Mouse (Mus musculus) layer of hippocampus, postnatal 36 days (tissue): ENCODE data around the gene 4930402F06Rik. TPM values are rescaled to one million over a fixed set of nuclear protein-coding genes. Genes with fewer than 3 reads are reported as not detected.

ENCODE experiments used
- DNase-seq, 2 experiments: peaks; one replicate each; pipeline ENCODE4 v3.0.0; 2022
- total RNA-seq, 2 experiments: library from RNA; stranded (reverse); gene quantifications; 2 replicates each; pipeline ENCODE4 v1.2.3; 2021

4930402F06Rik gene
- total RNA-seq, 2 experiments from 2014 or later = not detected

GRCm38 (mm10) chr2:35416473-35416872, 19.5 kb upstream of the 4930402F06Rik start:
- DNase-seq = no peak

- DNase-seq = no peak
Observed at GRCm38 (mm10) chr2:35412810-35413209, 15.8 kb upstream of the 4930402F06Rik start.

GRCm38 (mm10) chr2:35412246-35412645, 15.3 kb upstream of the 4930402F06Rik start:
- DNase-seq = no peak

- DNase-seq = no peak
Observed at GRCm38 (mm10) chr2:35411640-35412190, 14.7 kb upstream of the 4930402F06Rik start.

- no peak for DNase-seq
Observed at GRCm38 (mm10) chr2:35409466-35409865, 12.5 kb upstream of the 4930402F06Rik start.

GRCm38 (mm10) chr2:35408409-35409110, 11.6 kb upstream of the 4930402F06Rik start:
- no peak for DNase-seq

GRCm38 (mm10) chr2:35407878-35408277, 10.9 kb upstream of the 4930402F06Rik start:
- DNase-seq = no peak

- no peak for DNase-seq
Observed at GRCm38 (mm10) chr2:35407266-35407665, 10.3 kb upstream of the 4930402F06Rik start.

- no peak for DNase-seq
Observed at GRCm38 (mm10) chr2:35406611-35407010, 9.6 kb upstream of the 4930402F06Rik start.

GRCm38 (mm10) chr2:35402391-35402790, 5.4 kb upstream of the 4930402F06Rik start:
- DNase-seq = no peak

- no peak for DNase-seq
Observed at GRCm38 (mm10) chr2:35400739-35401138, 3.8 kb upstream of the 4930402F06Rik start.

GRCm38 (mm10) chr2:35398184-35398828, 1.3 kb upstream of the 4930402F06Rik start:
- DNase-seq = no peak

- DNase-seq = peak; percentile 58 to 75
Observed at GRCm38 (mm10) chr2:35397590-35398173, 707 bp upstream of the 4930402F06Rik start.

GRCm38 (mm10) chr2:35385441-35385871, 11.5 kb downstream of the 4930402F06Rik start:
- DNase-seq = no peak

- DNase-seq = no peak
Observed at GRCm38 (mm10) chr2:35379306-35379705, 17.7 kb downstream of the 4930402F06Rik start.

- DNase-seq = no peak
Observed at GRCm38 (mm10) chr2:35377600-35377999, 19.4 kb downstream of the 4930402F06Rik start.

- DNase-seq = no peak
Observed at GRCm38 (mm10) chr2:35373003-35373402, 24.0 kb downstream of the 4930402F06Rik start.

GRCm38 (mm10) chr2:35370686-35371085, 26.3 kb downstream of the 4930402F06Rik start:
- no peak for DNase-seq

GRCm38 (mm10) chr2:35367629-35368028, 29.3 kb downstream of the 4930402F06Rik start, which contains the start of gene 4930568D16Rik:
Gene 4930568D16Rik (minus strand): TSS chr2:35367729.
- no peak for DNase-seq

- no peak for DNase-seq
Observed at GRCm38 (mm10) chr2:35349184-35349583, 47.8 kb downstream of the 4930402F06Rik start.

- no peak for DNase-seq
Observed at GRCm38 (mm10) chr2:35345984-35346383, 51.0 kb downstream of the 4930402F06Rik start.

GRCm38 (mm10) chr2:35342605-35343004, 54.4 kb downstream of the 4930402F06Rik start:
- DNase-seq = no peak

GRCm38 (mm10) chr2:35338707-35339106, 58.3 kb downstream of the 4930402F06Rik start:
- DNase-seq = no peak
